Mouse (Mus musculus) kidney, adult 2 months (tissue): ENCODE measurements around the gene E2f2.

Source experiments
- CTCF ChIP-seq: fragments of 200-500 bp; conservative IDR thresholded peaks from 2 replicates; pipeline ENCODE4 v1.5.1; 2011; ENCODE audit warnings: low read depth, mild to moderate bottlenecking, control low read depth, low read length, moderate library complexity, mixed read lengths; ENCODE audit not compliant: insufficient read depth, insufficient read length
- POLR2A ChIP-seq: fragments of 200-500 bp; IDR thresholded peaks from one replicate; pipeline ENCODE4 v1.6.1; 2011; ENCODE audit warnings: low read depth, low read length, control low read depth

GRCm38 (mm10) chr4:136152821-136153220 is 19.4 kb upstream of the E2f2 start:
- 0 out of 2 replicates have a peak, but pooled peaks have one; percentile 15 for TF ChIP-seq CTCF
- no peak for TF ChIP-seq POLR2A
